Mouse (Mus musculus) layer of hippocampus, postnatal 25 days (tissue): ENCODE results near the gene Mtrex. TPM values are rescaled to one million over a fixed set of nuclear protein-coding genes. Genes with fewer than 3 reads are reported as not detected.
A peak's percentile ranks its signal among the peaks of the same experiment; 100 is the strongest.

ENCODE experiments used
- DNase-seq, 2 experiments: peaks; one replicate each; pipeline ENCODE4 v3.0.0; 2022; ENCODE audit warnings: mixed read lengths in 2 of 2, low spot score in 1 of 2; ENCODE audit errors: extremely low spot score in 1 of 2
- total RNA-seq, 2 experiments: library from RNA; stranded (reverse); gene quantifications; 2 replicates each; pipeline ENCODE4 v1.2.3; 2021

Gene Mtrex
- total RNA-seq, 2 experiments from 2014 or later = 41.7 to 44.0 TPM

DNA sequence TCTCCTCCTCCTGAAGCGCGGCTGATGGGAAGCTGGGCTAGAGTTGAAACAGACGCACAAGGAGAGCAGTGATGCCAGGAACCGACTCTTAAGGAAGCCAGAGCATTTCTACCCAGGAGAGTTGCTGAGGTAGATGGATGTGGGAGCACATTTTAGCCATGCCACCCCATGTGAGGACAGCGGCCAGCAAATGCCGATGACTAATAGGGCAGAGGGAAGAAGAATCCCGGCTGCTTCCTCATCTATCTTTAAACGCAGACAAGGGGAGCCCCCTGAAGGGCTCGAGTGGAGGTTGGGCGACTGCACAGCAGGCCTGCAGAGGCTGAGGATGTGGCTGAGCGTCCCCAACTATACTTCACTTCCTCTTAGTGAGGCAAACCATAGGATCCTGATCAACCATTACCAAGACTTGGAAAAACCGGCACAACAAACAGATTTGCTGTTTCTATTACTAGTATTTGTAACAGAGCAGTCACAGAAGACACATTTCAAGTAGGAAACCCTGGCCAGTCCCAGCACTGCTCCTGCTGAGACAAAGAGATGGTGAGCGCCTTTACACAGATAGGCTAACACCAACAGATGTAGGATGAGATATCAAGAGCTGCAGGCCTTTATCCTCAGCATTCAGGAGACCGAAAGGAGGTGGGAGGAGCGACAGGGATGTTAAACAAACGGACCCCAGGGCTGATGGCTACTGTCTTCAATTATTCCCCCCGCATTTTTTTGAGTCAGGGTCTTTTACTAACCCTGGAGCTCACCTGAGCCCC is 55.5 kb downstream of the Mtrex start:
- no peak for DNase-seq

DNA sequence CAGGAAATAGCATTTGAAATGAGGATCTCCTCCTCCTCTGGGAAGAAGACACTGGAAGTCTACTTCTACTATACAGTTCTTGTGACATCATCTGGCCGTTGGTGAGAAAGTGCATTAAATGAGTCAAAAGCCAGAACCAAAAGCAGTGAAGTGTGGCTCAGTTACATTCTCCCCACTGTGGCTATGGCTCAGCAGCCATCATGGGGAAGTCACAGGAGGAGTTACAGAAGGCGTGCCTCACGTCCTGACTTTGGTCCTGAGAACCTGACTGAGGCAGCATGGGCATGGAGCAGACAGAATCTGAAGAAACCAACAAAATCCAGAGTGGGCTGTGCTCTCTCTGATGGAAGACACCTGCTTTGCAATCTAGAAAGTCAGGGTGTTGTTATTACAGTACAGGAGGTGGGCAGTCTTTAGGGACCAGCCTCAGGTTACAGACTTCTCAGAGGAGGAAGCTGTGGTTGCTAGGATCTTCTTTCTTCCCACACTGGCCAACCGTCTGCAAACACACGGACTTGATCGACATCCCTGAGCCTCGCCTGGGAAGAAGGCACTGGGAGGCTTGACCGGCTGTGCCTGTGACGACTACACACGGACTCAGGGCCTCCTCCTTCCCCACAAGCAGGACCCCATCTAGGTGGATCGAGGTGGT is 57.0 kb downstream of the Mtrex start:
- DNase-seq = no peak

DNA sequence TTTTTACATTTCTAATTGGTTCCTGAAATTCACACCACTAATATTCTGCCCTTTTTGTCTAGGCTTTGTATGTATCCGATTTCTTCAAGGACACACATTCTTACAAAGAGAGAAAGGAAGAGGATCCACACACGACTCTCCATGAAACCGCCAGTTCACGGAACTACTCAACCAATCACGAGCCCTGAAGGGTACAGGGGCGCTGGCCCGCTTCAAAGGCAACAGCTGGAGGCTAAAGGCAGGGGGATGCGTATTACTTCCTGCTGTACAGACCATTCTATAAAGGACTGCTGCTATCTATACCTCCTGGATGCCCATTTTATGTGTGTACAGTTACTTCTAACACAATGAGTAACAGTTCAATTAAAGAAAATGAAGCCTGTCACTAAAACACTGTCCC is 59.8 kb downstream of the Mtrex start:
- DNase-seq = no peak

DNA sequence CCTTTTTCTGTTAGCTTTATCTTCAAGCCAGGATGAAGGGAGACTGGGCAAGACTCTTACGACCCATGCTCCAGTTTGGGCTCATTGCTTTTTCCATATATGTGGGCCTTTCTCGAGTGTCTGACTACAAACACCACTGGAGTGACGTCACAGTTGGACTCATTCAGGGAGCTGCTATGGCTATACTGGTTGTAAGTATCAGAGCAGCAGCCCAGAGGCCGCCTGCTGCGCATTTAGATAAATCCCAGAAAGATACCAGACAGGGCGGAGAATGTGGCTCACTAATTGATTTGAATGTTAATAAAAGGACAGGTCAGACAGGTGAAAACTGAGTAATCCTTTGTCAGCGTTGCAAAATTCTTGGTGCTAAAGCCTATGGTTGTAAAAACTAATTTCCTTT is 60.4 kb downstream of the Mtrex start:
- no peak for DNase-seq

DNA sequence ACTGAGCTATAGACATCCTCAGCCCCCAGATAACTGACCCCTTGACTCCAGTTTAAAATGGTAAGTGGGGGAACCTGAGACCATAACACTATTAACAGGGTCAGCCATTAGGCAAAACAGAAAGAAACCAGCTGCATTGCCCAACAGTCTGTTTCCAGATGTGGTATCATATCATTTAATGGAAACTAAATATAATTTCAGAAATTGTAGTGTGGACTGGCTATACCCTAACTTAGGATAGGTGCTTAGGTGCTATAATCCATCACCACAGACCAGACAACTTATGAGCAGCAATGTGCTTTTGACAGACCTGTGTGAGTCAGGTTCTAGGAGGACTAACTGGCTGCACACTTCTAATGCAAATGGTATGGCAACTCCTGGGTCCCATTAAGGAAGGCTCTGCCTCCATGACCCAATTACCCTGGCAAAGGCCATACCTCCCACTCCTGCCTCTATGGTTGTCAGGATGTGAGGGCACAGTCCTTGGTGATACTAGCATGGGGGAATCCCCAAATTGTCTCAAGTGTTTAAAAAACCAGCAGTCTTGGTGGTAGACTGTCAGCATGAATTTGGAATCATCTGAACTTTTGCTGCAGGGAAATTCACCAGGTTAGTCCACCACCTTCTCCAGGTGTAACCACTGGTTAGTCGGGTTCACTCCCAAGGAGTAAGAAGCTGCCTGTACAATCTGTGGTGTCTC is 64.1 kb downstream of the Mtrex start:
- DNase-seq = no peak

DNA sequence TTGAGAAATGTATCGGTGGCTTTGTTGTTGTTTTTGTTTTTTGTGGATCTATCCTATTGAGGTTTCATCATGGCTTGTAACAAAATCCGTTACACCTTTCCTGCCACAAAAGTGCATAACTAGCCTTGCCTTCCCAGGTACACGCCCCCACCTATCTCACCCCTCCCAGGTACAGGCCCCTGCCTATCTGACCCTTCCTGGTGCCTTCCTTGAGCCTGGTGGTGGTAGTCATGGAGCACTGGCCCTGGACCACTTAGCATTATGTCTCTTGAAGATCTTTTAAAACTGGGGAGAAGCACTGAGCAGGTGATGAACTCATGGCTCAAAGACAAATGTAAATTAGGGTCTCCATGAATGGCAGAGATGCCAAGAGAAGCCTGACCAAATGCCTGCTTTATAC is 64.9 kb downstream of the Mtrex start:
- no peak for DNase-seq

DNA sequence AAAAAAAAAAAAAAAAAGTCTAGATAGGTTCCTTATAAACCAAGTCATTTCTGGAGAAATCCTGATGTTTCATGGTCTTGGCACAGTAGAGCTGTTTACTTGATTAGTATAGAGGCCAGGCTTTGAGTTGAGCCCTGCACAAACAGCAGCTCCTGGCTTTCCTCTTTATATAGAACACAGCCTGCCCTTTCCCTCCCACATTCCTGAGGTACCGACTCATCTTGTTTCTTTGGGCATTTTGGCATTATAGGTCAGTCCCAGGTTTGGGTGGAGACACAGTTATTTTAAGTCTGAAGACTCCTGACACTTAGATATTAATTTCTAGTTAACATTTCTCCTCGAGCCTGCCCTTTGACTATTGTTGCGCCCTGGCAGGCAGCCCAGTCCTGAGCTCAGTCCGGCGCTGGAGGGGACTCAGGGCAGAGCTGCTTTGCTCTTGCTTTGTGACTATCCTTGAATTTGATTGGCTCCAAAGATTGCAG is 65.3 kb downstream of the Mtrex start:
- no peak for DNase-seq

DNA sequence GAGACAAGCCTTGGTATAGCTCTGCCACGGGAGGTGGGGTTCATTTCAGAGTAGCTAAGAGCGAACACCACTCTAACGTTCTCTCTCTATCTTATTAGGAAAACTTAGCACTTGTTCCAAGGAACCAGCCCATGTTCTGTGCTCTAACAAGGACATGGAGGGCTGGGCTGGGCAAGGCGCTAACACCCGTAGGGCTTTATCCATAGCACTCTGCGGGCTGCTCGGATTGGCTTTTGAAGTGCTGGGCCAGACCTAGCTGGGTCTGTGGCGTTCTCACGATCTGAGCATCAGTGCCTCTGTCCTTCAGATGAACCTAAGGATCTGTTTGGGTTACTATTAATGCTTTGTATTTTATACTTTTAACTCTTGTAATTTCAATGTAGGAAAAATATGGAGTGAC is 66.3 kb downstream of the Mtrex start:
- DNase-seq = no peak

DNA sequence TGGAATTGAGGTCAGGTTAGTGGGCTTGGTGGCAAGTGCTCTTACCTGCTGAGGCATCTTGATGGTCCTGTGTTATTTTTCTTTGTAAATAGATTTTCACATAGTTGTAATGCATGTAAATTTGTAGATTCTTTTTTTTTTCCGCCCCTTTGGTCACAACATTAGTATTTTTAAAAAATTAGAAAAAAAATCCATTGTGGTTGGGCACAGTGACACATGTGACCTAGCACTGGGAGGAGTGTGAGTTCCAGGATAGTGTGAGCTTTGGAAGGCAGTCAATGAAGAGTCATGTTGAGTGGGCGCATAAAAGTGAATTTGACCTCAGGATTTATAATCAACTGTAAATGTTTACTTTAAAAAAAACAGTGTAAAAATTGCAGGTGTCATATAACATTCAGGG is 66.8 kb downstream of the Mtrex start:
- DNase-seq = no peak

DNA sequence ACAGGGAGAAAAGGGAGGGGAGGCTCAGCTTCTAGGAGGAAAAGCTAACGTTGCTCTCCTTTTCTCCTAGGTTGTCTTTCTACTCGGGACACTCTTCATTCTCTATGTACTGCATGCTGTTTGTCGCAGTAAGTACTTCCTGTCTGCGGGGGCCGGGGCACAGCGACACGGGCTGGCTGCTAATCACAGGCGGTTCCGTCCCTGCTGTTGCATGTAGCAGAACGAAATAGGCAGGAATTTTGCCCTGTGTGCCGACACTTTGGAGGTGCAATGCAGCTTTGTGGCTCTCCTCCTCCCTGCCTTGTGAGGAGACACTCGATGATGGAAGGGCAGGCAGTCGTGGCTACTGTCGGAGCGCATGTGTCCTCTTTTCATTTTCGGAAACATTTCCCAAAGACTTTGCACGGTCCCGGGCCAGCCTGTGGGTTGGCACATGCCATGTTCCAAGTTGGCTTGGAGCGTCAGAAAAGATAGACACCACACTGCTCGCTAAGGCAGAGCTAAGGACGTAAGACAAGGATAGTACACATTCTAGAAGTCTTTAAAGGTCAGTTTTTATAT is 67.5 kb downstream of the Mtrex start:
- DNase-seq = no peak

DNA sequence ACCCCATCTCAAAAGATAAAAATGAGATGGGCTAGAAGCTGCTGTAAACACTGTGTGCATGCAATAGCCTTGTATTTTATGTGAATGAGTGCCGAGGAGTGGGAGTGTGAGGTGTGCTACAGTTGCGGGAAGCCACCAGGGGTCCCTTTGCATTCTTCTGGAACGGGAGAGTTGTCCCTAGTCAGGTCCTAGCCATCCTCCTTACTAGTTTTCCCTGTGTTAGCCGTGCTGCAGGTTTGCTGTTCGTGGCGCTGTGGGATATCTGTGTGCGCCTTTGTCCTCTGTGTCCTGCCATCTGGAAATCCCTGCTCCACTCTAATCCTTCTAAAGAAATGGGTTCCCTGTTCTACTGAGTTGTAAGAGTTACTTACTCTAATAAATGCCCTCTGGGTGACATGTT is 69.3 kb downstream of the Mtrex start:
- no peak for DNase-seq

DNA sequence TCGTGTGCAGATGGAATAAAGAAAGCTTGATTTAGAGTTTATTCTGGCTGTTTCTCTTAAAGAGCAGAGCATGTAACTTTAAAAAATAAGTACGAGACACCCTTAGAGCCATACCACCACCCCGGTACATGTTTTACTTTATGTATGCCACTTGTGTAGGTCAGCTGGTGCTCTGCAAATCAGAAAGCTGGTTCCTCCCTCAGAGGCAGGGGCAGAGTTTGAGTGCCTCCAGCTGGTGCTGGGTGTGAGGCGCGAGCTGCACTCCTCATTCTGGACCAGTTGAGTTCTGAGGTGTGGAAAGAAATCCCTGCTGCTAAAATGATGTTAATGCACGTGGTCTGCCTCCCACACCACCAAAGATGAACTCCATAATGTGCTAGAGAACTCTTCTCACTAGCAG is 72.8 kb downstream of the Mtrex start:
- no peak for DNase-seq

DNA sequence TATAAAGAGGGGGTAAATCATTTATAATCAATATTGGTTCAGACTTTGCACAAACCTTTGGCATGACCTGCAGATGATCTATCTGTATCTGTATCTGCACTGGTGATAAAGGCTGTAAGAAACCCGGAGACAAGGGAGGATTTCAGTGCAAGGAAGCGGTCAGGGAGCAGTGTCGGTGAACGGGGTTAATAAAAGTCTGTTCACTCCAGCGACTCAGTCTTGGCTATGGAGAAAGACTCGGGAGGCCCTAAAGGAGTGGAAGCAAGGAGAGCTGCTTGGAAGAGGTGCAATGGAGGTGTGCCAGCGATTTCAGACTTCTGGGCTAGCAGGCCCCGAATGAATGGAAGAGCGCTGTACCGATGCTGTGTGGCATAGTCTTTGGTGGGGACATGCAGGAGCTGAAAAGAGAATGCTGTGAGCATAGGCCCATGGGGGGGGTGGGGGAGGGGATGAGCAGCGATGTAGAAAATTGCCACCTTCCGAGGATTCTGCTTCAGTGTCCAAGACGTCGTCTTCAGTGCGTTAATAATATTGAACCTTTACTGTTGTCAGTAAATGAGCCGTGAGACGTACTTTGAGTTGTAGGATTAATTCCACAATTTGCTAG is 73.4 kb downstream of the Mtrex start:
- no peak for DNase-seq

DNA sequence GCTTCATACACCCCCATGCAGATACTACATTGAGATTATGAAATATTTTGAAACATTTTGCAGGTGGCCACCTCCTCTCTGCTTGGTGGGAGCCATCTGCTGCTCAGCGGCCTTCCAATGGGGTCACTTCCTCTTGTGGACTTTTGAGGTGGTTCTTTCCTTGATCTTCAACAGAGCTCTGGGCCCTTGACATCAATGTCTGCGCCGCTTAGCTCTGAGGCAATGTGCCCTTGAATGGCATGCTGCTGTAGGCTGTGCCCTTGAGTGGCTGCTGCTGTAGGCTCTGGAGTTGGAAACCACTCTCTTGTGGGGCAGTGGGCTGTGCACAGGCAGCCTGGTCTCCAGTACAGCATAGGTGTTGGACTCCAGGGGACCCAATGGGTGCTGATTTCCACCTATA is 81.3 kb downstream of the Mtrex start:
- no peak for DNase-seq

DNA sequence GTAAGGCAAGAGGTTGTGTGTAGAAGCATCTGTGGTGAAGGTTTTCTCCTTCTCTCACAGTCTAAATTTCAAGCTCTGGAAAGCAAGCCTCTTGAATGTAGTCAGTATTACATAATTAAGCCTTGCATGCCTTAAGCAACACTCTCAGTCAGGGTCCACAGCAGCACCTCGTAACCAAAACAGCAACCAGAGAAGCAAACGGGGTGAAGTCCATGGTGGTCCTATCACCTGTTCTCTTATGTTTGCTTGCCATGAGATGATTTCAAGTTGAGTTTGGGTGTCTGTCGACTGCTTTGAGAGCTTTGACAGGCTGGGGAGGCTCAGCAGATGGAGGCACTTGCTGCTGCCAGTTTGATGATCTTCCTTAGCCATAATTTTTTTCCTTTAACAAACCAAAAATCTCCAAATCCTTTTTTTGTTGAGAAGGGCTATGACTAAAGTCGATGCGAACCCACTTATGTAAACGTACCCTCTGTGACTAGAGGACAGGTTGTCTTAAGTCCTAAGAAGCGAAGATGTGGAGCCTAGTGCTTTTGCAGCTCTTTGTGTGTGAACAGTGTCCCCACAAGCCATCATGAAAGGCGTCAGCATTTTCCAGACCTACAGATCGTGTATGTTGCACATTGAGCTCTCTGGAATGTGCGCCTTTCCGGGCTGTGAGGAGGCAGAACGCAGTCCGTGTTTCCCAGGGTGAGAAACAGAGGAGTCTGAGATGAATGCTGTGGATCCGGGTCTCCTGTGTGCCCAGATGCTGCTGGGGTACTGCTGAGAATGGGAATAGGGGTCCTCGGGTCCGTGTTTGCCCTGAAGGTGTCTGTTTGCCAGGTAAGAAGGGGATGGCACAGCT is 86.7 kb downstream of the Mtrex start:
- DNase-seq = peak; percentile 16 to 35

DNA sequence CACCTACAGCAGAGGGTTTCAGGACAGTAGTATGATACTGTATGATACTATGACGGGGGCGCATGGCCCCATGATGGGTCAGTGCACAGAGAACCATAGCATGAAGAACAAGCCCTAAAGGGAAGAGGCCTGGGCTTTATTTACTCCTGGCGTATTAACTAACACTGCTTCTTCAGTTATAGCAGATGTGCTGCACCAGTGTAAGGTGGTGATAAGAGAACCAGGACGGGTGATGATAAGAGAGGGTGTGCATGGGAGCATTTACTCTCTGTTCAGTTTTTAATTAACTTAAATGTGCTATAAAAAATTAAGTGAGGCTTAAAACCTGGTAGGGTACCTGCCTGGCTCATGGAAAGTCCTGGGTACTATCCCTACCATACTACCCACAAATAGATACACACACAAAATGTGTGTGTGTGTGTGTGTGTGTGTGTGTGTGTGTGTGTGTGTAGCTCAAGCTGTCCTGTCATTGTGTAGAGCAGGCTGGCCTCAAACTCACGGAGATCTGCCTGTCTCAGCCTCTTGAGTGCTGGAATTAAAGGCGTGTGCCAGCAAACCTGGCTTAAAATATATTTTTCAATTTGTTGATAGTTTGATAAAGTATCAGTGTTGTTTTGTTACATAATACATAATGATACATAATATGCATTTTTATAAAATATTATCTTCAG is 88.5 kb downstream of the Mtrex start:
- no peak for DNase-seq

DNA sequence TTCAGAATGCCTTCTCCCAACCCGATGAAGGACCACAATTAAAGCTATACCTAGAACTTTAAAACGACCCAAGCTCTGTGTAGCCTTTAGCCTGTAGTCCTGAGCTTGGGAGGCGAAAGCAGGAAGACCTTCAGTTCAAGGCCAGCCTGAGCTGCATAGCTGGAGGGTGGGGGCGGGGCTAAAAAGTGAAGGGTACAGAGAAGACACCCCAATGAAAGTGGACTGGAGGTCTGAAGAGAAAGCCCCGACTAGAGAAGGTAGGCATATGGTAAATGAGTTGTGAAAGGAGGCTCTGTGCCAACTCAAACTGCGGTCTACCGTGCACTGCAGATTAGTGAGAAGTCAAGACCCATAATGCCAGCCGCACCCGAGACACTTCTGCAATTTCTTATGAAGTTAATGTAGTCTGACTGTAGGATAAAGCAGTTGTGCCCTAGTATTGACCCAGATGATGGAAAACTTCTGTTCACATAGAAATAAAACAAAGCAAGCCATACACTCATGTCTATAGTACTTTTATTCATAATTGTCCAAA is 89.5 kb downstream of the Mtrex start:
- no peak for DNase-seq

DNA sequence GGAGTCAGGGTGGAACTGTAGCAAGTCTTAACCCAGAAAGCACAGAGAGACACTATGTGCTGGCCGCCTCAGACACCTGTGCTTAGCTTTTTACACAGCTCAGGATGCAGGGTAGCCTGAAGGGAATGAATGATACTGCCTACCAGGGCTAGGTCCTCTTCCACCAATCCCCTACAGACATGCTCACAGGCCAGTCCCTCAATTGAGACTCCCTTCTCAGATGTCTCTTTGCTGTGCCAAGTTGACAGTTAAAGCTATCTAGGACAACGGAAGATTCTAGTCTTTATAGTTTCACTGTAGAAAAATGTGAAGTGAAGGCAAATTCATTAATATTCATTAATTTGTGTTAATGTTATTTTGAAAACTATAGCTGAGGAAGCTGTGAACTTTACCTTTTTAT is 90.2 kb downstream of the Mtrex start:
- no peak for DNase-seq

DNA sequence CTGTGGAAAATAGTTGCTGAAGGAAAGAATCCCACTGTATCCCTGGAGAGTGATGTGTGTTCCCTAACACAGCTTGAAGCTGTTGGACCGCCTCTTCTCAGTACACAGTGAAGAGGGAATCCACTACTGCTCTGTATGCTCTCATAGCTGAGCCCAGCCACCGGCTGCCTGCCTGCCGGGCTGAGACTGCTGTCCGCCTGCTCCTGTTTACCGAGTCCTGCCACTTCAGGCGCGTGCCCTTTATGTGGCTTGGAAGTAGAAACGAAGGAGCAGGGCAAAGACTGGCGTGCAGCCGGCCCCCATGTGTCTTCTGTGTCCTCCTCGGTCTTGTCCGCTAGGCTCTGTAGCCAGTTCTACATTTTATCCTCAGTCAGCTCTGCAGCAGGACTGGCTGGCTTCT is 92.1 kb downstream of the Mtrex start:
- no peak for DNase-seq
